Mouse (Mus musculus) myocyte (in vitro differentiated cells): ENCODE data around the gene Gm4969. TPM values are rescaled to one million over a fixed set of nuclear protein-coding genes. Genes with fewer than 3 reads are reported as not detected.

Experiments
- H3K27me3 ChIP-seq: one replicate; pipeline ENCODE4 v1.6.1; 2011; ENCODE audit not compliant: control insufficient read depth, insufficient read depth, insufficient read length
- H3K36me3 ChIP-seq: one replicate; pipeline ENCODE4 v1.6.1; 2011; ENCODE audit not compliant: control insufficient read depth, insufficient read depth
- H3K4me2 ChIP-seq: one replicate; pipeline ENCODE4 v1.6.1; 2011; ENCODE audit warnings: low read depth, control low read depth
- H3K4me3 ChIP-seq: one replicate; pipeline ENCODE4 v1.5.1; 2011; ENCODE audit warnings: mild to moderate bottlenecking, control low read depth, moderate library complexity
- H3K79me2 ChIP-seq: one replicate; pipeline ENCODE4 v1.6.1; 2011; ENCODE audit not compliant: control insufficient read depth, insufficient read depth
- H3ac ChIP-seq: one replicate; pipeline ENCODE4 v1.6.1; 2011; ENCODE audit not compliant: control insufficient read depth, insufficient read length
- CEBPB ChIP-seq: IDR thresholded peaks from 2 replicates; pipeline ENCODE4 v1.6.1; 2011; ENCODE audit warnings: mild to moderate bottlenecking, moderate library complexity; ENCODE audit not compliant: poor library complexity, insufficient read depth, severe bottlenecking
- E2F4 ChIP-seq: IDR thresholded peaks from one replicate; pipeline ENCODE4 v1.6.1; 2011; ENCODE audit warnings: mild to moderate bottlenecking, control low read depth, moderate library complexity; ENCODE audit not compliant: insufficient read depth
- MAX ChIP-seq: IDR thresholded peaks from one replicate; pipeline ENCODE4 v1.6.1; 2011; ENCODE audit warnings: low read depth, mild to moderate bottlenecking, control low read depth
- MYOD1 ChIP-seq, 3 experiments: IDR thresholded peaks; one replicate each; pipeline ENCODE4 v1.6.1; 2011; ENCODE audit warnings: control low read depth in 2 of 3, low read depth in 2 of 3, mild to moderate bottlenecking in 2 of 3, moderate library complexity in 1 of 3; ENCODE audit not compliant: insufficient read length in 2 of 3, control insufficient read depth in 1 of 3
- MYOG ChIP-seq, 3 experiments: IDR thresholded peaks; one replicate each; pipeline ENCODE4 v1.6.1; 2011; ENCODE audit warnings: control low read depth in 2 of 3, low read depth in 2 of 3, mild to moderate bottlenecking in 2 of 3; ENCODE audit not compliant: insufficient read length in 2 of 3, control insufficient read depth in 1 of 3, insufficient read depth in 1 of 3
- POLR2A ChIP-seq: IDR thresholded peaks from one replicate; pipeline ENCODE4 v1.6.1; 2011; ENCODE audit warnings: low read depth, mild to moderate bottlenecking, control low read depth, moderate library complexity; ENCODE audit not compliant: insufficient read length
- POLR2AphosphoS2 ChIP-seq: IDR thresholded peaks from one replicate; pipeline ENCODE4 v1.6.1; 2011; ENCODE audit warnings: low read depth, control low read depth; ENCODE audit not compliant: insufficient read length
- REST ChIP-seq: IDR thresholded peaks from one replicate; pipeline ENCODE4 v1.6.1; 2011; ENCODE audit warnings: mild to moderate bottlenecking, control low read depth, moderate library complexity; ENCODE audit not compliant: insufficient read depth, insufficient read length
- SRF ChIP-seq: IDR thresholded peaks from one replicate; pipeline ENCODE4 v1.6.1; 2011; ENCODE audit warnings: low read depth; ENCODE audit not compliant: control insufficient read depth, insufficient read length
- TCF12 ChIP-seq: IDR thresholded peaks from one replicate; pipeline ENCODE4 v1.6.1; 2011; ENCODE audit warnings: mild to moderate bottlenecking, control low read depth; ENCODE audit not compliant: poor library complexity, insufficient read depth, severe bottlenecking
- TCF3 ChIP-seq: IDR thresholded peaks from one replicate; pipeline ENCODE4 v1.6.1; 2011; ENCODE audit warnings: low read depth, control low read depth; ENCODE audit not compliant: insufficient read length
- USF1 ChIP-seq: IDR thresholded peaks from one replicate; pipeline ENCODE4 v1.6.1; 2011; ENCODE audit warnings: low read depth, mild to moderate bottlenecking, control low read depth, moderate library complexity
- polyA plus RNA-seq: library from polyadenylated mRNA; unstranded; fragments of >200 nt; fragmentation: generic; extraction: Trizol; gene quantifications from one replicate; pipeline ENCODE4 v1.2.1, GENCODE M21; 2012; ENCODE audit warnings: missing spikeins

Gm4969 gene
- polyA plus RNA-seq, 1 experiment: not detected

- H3K36me3 ChIP-seq: no peaks in the 10 kb centered on the region
- no peak overlapping the region for H3ac ChIP-seq
- H3K4me3 ChIP-seq: no peak overlapping the region
- H3K4me2 ChIP-seq: no peak overlapping the region
- H3K79me2 ChIP-seq: no peaks in the 10 kb centered on the region
- no peak for TF ChIP-seq TCF3
- no peak for TF ChIP-seq USF1
- TF ChIP-seq MYOD1 (IDR thresholded peaks at IDR 0.05; ENCODE audit: control insufficient read depth in 1 of 3, insufficient read length in 2 of 3, low read depth in 2 of 3): no peak
- no peak for TF ChIP-seq MAX
- no peak for TF ChIP-seq MYOG (IDR thresholded peaks at IDR 0.05; ENCODE audit: control insufficient read depth in 1 of 3, insufficient read depth in 1 of 3, insufficient read length in 2 of 3, low read depth in 2 of 3)
- no peak for TF ChIP-seq SRF
- no peak for TF ChIP-seq TCF12
- TF ChIP-seq POLR2AphosphoS2: no peak
- no peak for TF ChIP-seq E2F4
- no peak for TF ChIP-seq POLR2A
- TF ChIP-seq REST: no peak
- TF ChIP-seq CEBPB: no peak
- no peaks in the 10 kb centered on the region for H3K27me3 ChIP-seq
These were observed 20.3 kb downstream of the Gm4969 start for GRCm38 (mm10) chr7:19097863-19098262.

GRCm38 (mm10) chr7:19097217-19097616 lies 21.0 kb downstream of the Gm4969 start:
- Histone ChIP-seq H3K79me2 (no peaks in the 10 kb centered on the region), H3K36me3 (no peaks in the 10 kb centered on the region), H3K4me2 (no peak overlapping the region), H3ac (no peak overlapping the region), H3K4me3 (no peak overlapping the region), H3K27me3 (no peaks in the 10 kb centered on the region)
- TF ChIP-seq CEBPB (no peak), POLR2A (no peak), POLR2AphosphoS2 (no peak), REST (no peak), USF1 (no peak), SRF (no peak), MAX (no peak), TCF3 (no peak), TCF12 (no peak), MYOG (IDR thresholded peaks at IDR 0.05; ENCODE audit: control insufficient read depth in 1 of 3, insufficient read depth in 1 of 3, insufficient read length in 2 of 3, low read depth in 2 of 3) (no peak), MYOD1 (IDR thresholded peaks at IDR 0.05; ENCODE audit: control insufficient read depth in 1 of 3, insufficient read length in 2 of 3, low read depth in 2 of 3) (no peak), E2F4 (no peak)

GRCm38 (mm10) chr7:19096421-19096976 lies 21.7 kb downstream of the Gm4969 start:
- Histone ChIP-seq H3ac (no peak overlapping the region), H3K4me3 (peak overlapping the region; percentile 34), H3K36me3 (no peaks in the 10 kb centered on the region), H3K79me2 (no peaks in the 10 kb centered on the region), H3K27me3 (no peaks in the 10 kb centered on the region), H3K4me2 (peak overlapping the region; percentile 88)
- TF ChIP-seq USF1: no peak
- no peak for TF ChIP-seq MYOD1 (IDR thresholded peaks at IDR 0.05; ENCODE audit: control insufficient read depth in 1 of 3, insufficient read length in 2 of 3, low read depth in 2 of 3)
- TF ChIP-seq TCF12: no peak
- no peak for TF ChIP-seq POLR2A
- TF ChIP-seq TCF3: no peak
- TF ChIP-seq MAX: no peak

- H3K4me3 ChIP-seq: peak overlapping the region; percentile 34
- H3K4me2 ChIP-seq: peak overlapping the region; percentile 88
- H3ac ChIP-seq: peak overlapping the region; percentile 19
- no peaks in the 10 kb centered on the region for H3K36me3 ChIP-seq
- H3K27me3 ChIP-seq: no peaks in the 10 kb centered on the region
- no peaks in the 10 kb centered on the region for H3K79me2 ChIP-seq
- no peak for TF ChIP-seq TCF3
- TF ChIP-seq POLR2A: peak; percentile 19
- peak in 1 of 3 experiments; percentile 2 for TF ChIP-seq MYOG (IDR thresholded peaks at IDR 0.05; ENCODE audit: control insufficient read depth in 1 of 3, insufficient read depth in 1 of 3, insufficient read length in 2 of 3, low read depth in 2 of 3)
These were observed 22.4 kb downstream of the Gm4969 start for GRCm38 (mm10) chr7:19095751-19096110.

GRCm38 (mm10) chr7:19094826-19095750 lies 23.1 kb downstream of the Gm4969 start:
- peak overlapping the region; percentile 88 for H3K4me2 ChIP-seq
- TF ChIP-seq TCF12: no peak
- TF ChIP-seq TCF3: no peak
- TF ChIP-seq MYOG (IDR thresholded peaks at IDR 0.05; ENCODE audit: control insufficient read depth in 1 of 3, insufficient read depth in 1 of 3, insufficient read length in 2 of 3, low read depth in 2 of 3): peak in 1 of 3 experiments; percentile 54
- TF ChIP-seq E2F4: no peak
- TF ChIP-seq CEBPB: no peak
- peak; percentile 31 for TF ChIP-seq POLR2AphosphoS2
- no peak for TF ChIP-seq MAX
- no peak for TF ChIP-seq REST
- no peak for TF ChIP-seq SRF
- TF ChIP-seq POLR2A: peak; percentile 29
- TF ChIP-seq USF1: no peak
- TF ChIP-seq MYOD1 (IDR thresholded peaks at IDR 0.05; ENCODE audit: control insufficient read depth in 1 of 3, insufficient read length in 2 of 3, low read depth in 2 of 3): peak in 2 of 3 experiments; percentile 54 to 70
- H3K79me2 ChIP-seq: no peaks in the 10 kb centered on the region
- H3K36me3 ChIP-seq: peaks cover 4% of the 10 kb centered on the region
- no peaks in the 10 kb centered on the region for H3K27me3 ChIP-seq
- H3K4me3 ChIP-seq: peak overlapping the region; percentile 34
- peak overlapping the region; percentile 19 for H3ac ChIP-seq
